Mouse (Mus musculus) MEL (cell line): ENCODE results near the gene Sp6. TPM values are rescaled to one million over a fixed set of nuclear protein-coding genes. Genes with fewer than 3 reads are reported as not detected.

Experiments
- DNase-seq: peaks from one replicate; pipeline ENCODE4 v3.0.0; 2011; ENCODE audit warnings: low read depth, low spot score
- H3K27ac ChIP-seq: 2 replicates; pipeline ENCODE4 v1.5.1; 2012; ENCODE audit warnings: low read depth, mild to moderate bottlenecking, control low read depth, low read length, moderate library complexity; ENCODE audit not compliant: control insufficient read depth
- H3K27me3 ChIP-seq, 2 experiments: fragments of 150-350 bp in 1 of 2; sonication (generic) in 1 of 2; 2 replicates each; pipeline ENCODE4 v1.6.1; 2012; ENCODE audit warnings: low read length in 2 of 2, mild to moderate bottlenecking in 2 of 2, improper control_type of control experiment in 1 of 2, moderate library complexity in 1 of 2; ENCODE audit not compliant: insufficient read depth in 2 of 2, control insufficient read depth in 1 of 2
- H3K36me3 ChIP-seq, 2 experiments: 2 replicates each; pipeline ENCODE4 v1.6.1; 2012 to 2014; ENCODE audit warnings: low read length in 2 of 2, improper control_type of control experiment in 1 of 2, inconsistent platforms in 1 of 2, mild to moderate bottlenecking in 1 of 2; ENCODE audit not compliant: insufficient read depth in 2 of 2, control insufficient read depth in 1 of 2
- H3K4me1 ChIP-seq, 2 experiments: fragments of 150-350 bp in 1 of 2; sonication (generic) in 1 of 2; 2 replicates each; pipeline ENCODE4 v1.6.1; 2012; ENCODE audit warnings: low read length in 2 of 2, improper control_type of control experiment in 1 of 2, mild to moderate bottlenecking in 1 of 2; ENCODE audit not compliant: insufficient read depth in 2 of 2, control insufficient read depth in 1 of 2
- H3K4me3 ChIP-seq, 2 experiments: fragments of 150-350 bp in 1 of 2; sonication (generic) in 1 of 2; 2 replicates each; pipeline ENCODE4 v1.5.1; 2012; ENCODE audit warnings: low read depth in 2 of 2, low read length in 2 of 2, mild to moderate bottlenecking in 2 of 2, moderate library complexity in 2 of 2, control low read depth in 1 of 2, improper control_type of control experiment in 1 of 2; ENCODE audit not compliant: control insufficient read depth in 1 of 2, insufficient read depth in 1 of 2
- H3K79me2 ChIP-seq: 2 replicates; pipeline ENCODE4 v1.6.1; 2012; ENCODE audit warnings: mild to moderate bottlenecking, low read length, moderate library complexity; ENCODE audit not compliant: control insufficient read depth, poor library complexity, insufficient read depth
- H3K9ac ChIP-seq: 2 replicates; pipeline ENCODE4 v1.6.1; 2012; ENCODE audit warnings: low read depth, mild to moderate bottlenecking, control low read depth, low read length, moderate library complexity; ENCODE audit not compliant: control insufficient read depth, poor library complexity, severe bottlenecking
- H3K9me3 ChIP-seq: fragments of 150-350 bp; sonication (generic); replicated peaks from 2 replicates; pipeline ENCODE4 v1.6.1; 2012; ENCODE audit warnings: mild to moderate bottlenecking, low read length, improper control_type of control experiment, moderate library complexity; ENCODE audit not compliant: insufficient read depth
- BHLHE40 ChIP-seq: IDR thresholded peaks from 2 replicates; pipeline ENCODE4 v1.6.1; 2012; ENCODE audit warnings: low read depth, mild to moderate bottlenecking, inconsistent platforms, low read length, improper control_type of control experiment, borderline replicate concordance
- CTCF ChIP-seq, 3 experiments: IDR thresholded peaks in 2 of 3; conservative IDR thresholded peaks in 1 of 3; 2 replicates each; pipeline ENCODE4 v1.5.1; 2011 to 2012; ENCODE audit warnings: low read length in 3 of 3, low read depth in 2 of 3, mild to moderate bottlenecking in 2 of 3, improper control_type of control experiment in 1 of 3, inconsistent platforms in 1 of 3, mixed read lengths in 1 of 3, moderate library complexity in 1 of 3; ENCODE audit not compliant: control insufficient read depth in 1 of 3, insufficient read depth in 1 of 3, poor library complexity in 1 of 3, severe bottlenecking in 1 of 3
- EP300 ChIP-seq, 2 experiments: IDR thresholded peaks; 2 replicates each; pipeline ENCODE4 v1.6.1; 2011; ENCODE audit warnings: improper control_type of control experiment in 2 of 2, low read length in 2 of 2, low read depth in 1 of 2, mild to moderate bottlenecking in 1 of 2
- GABPA ChIP-seq: IDR thresholded peaks from 2 replicates; pipeline ENCODE4 v1.6.1; 2012; ENCODE audit warnings: low read depth, mild to moderate bottlenecking, inconsistent platforms, low read length, improper control_type of control experiment, moderate library complexity
- HCFC1 ChIP-seq: IDR thresholded peaks from 2 replicates; pipeline ENCODE4 v1.6.1; 2012; ENCODE audit warnings: low read depth, mild to moderate bottlenecking, inconsistent platforms, low read length, improper control_type of control experiment, moderate library complexity
- JUND ChIP-seq: IDR thresholded peaks from 2 replicates; pipeline ENCODE4 v1.6.1; 2011; ENCODE audit warnings: low read depth, mild to moderate bottlenecking, improper control_type of control experiment, low read length
- KAT2A ChIP-seq: conservative IDR thresholded peaks from 2 replicates; pipeline ENCODE4 v1.6.1; 2012; ENCODE audit warnings: low read depth, low read length, improper control_type of control experiment, inconsistent platforms
- MAFK ChIP-seq: IDR thresholded peaks from 2 replicates; pipeline ENCODE4 v1.6.1; 2011; ENCODE audit warnings: low read depth, mild to moderate bottlenecking, low read length, improper control_type of control experiment, borderline replicate concordance
- MAZ ChIP-seq: IDR thresholded peaks from 2 replicates; pipeline ENCODE4 v1.6.1; 2012; ENCODE audit warnings: low read depth, mild to moderate bottlenecking, inconsistent platforms, low read length, improper control_type of control experiment
- MEF2A ChIP-seq: IDR thresholded peaks from 2 replicates; pipeline ENCODE4 v1.6.1; 2014; ENCODE audit warnings: low read depth, mild to moderate bottlenecking, inconsistent platforms, low read length, improper control_type of control experiment; ENCODE audit not compliant: poor library complexity, insufficient replicate concordance, severe bottlenecking; ENCODE audit errors: extremely low read depth
- MXI1 ChIP-seq: IDR thresholded peaks from 2 replicates; pipeline ENCODE4 v1.6.1; 2011; ENCODE audit warnings: mild to moderate bottlenecking, low read depth, low read length, improper control_type of control experiment
- MYC ChIP-seq: IDR thresholded peaks from 2 replicates; pipeline ENCODE4 v1.6.1; 2011; ENCODE audit warnings: low read depth, mild to moderate bottlenecking, low read length, improper control_type of control experiment, moderate library complexity
- POLR2A ChIP-seq, 2 experiments: IDR thresholded peaks; 2 replicates each; pipeline ENCODE4 v1.6.1; 2011 to 2012; ENCODE audit warnings: low read length in 2 of 2, mild to moderate bottlenecking in 2 of 2, control low read depth in 1 of 2, improper control_type of control experiment in 1 of 2, low read depth in 1 of 2, moderate library complexity in 1 of 2; ENCODE audit not compliant: control insufficient read depth in 1 of 2, insufficient read depth in 1 of 2, poor library complexity in 1 of 2
- POLR2AphosphoS2 ChIP-seq: IDR thresholded peaks from 2 replicates; pipeline ENCODE4 v1.6.1; 2011; ENCODE audit warnings: low read length, improper control_type of control experiment
- POLR2AphosphoS5 ChIP-seq: IDR thresholded peaks from 2 replicates; pipeline ENCODE4 v1.6.1; 2012; ENCODE audit warnings: low read depth, borderline replicate concordance, mild to moderate bottlenecking, inconsistent platforms, low read length, moderate library complexity, mixed read lengths
- RAD21 ChIP-seq: IDR thresholded peaks from 2 replicates; pipeline ENCODE4 v1.6.1; 2011; ENCODE audit warnings: mild to moderate bottlenecking, low read depth, low read length, improper control_type of control experiment
- RCOR1 ChIP-seq: IDR thresholded peaks from 2 replicates; pipeline ENCODE4 v1.6.1; 2012; ENCODE audit warnings: low read depth, mild to moderate bottlenecking, inconsistent platforms, low read length, improper control_type of control experiment
- SIN3A ChIP-seq: IDR thresholded peaks from 2 replicates; pipeline ENCODE4 v1.6.1; 2012; ENCODE audit warnings: low read length, improper control_type of control experiment, inconsistent platforms
- TBP ChIP-seq: IDR thresholded peaks from 2 replicates; pipeline ENCODE4 v1.8.0; 2011; ENCODE audit warnings: low read depth, low read length, improper control_type of control experiment
- TCF12 ChIP-seq: IDR thresholded peaks from 2 replicates; pipeline ENCODE4 v1.6.1; 2014; ENCODE audit warnings: low read depth, mild to moderate bottlenecking, inconsistent platforms, low read length, improper control_type of control experiment, moderate library complexity
- UBTF ChIP-seq: IDR thresholded peaks from 2 replicates; pipeline ENCODE4 v1.6.1; 2012; ENCODE audit warnings: low read depth, mild to moderate bottlenecking, inconsistent platforms, low read length, improper control_type of control experiment, moderate library complexity, borderline replicate concordance; ENCODE audit not compliant: insufficient read depth
- USF1 ChIP-seq: IDR thresholded peaks from 2 replicates; pipeline ENCODE4 v1.6.1; 2014; ENCODE audit warnings: low read depth, mild to moderate bottlenecking, inconsistent platforms, low read length, improper control_type of control experiment, moderate library complexity
- USF2 ChIP-seq, 2 experiments: IDR thresholded peaks; 2 replicates each; pipeline ENCODE4 v1.6.1; 2011 to 2012; ENCODE audit warnings: improper control_type of control experiment in 2 of 2, low read length in 2 of 2, borderline replicate concordance in 1 of 2, inconsistent platforms in 1 of 2, low read depth in 1 of 2, mild to moderate bottlenecking in 1 of 2; ENCODE audit not compliant: insufficient read depth in 1 of 2
- ZKSCAN1 ChIP-seq: IDR thresholded peaks from 2 replicates; pipeline ENCODE4 v1.6.1; 2012; ENCODE audit warnings: low read depth, mild to moderate bottlenecking, inconsistent platforms, low read length, improper control_type of control experiment, moderate library complexity
- ZMIZ1 ChIP-seq: IDR thresholded peaks from 2 replicates; pipeline ENCODE4 v1.6.1; 2012; ENCODE audit warnings: low read depth, mild to moderate bottlenecking, inconsistent platforms, low read length, improper control_type of control experiment, moderate library complexity
- polyA plus RNA-seq, 2 experiments: library from polyadenylated mRNA; stranded (reverse) in 1 of 2; unstranded in 1 of 2; fragments of >175 nt in 1 of 2; fragments of >200 nt in 1 of 2; gene quantifications; 2 replicates each; pipeline versions ENCODE4 v1.2.1 to v1.2.4; 2012; ENCODE audit warnings: low replicate concordance in 2 of 2, low read depth in 1 of 2; ENCODE audit not compliant: insufficient read length in 2 of 2, insufficient read depth in 1 of 2, missing spikeins in 1 of 2
- total RNA-seq: library from RNA; depleted of rRNA; stranded (reverse); fragments of 300-350 nt; gene quantifications from 2 replicates; pipeline ENCODE4 v1.2.3, GENCODE M21; 2012

Gene Sp6
- total and polyA plus RNA-seq, 3 experiments, result 0.04 TPM; not detected in 2

GRCm38 (mm10) chr11:97036141-97036540 lies 22.9 kb downstream of the Sp6 start:
- H3K4me1 ChIP-seq, result peaks cover 0 to 3% of the 10 kb centered on the region in 2 experiments; a peak in 1 of 4 replicates
- H3K27me3 ChIP-seq, result no peaks in the 10 kb centered on the region
- TF ChIP-seq ZMIZ1 (no peak), CTCF (IDR thresholded peaks at IDR 0.05 in 2 of 3, conservative IDR thresholded peaks at IDR 0.05 in 1 of 3; ENCODE audit: control insufficient read depth in 1 of 3, insufficient read depth in 1 of 3, low read depth in 2 of 3, low read length in 3 of 3, poor library complexity in 1 of 3, severe bottlenecking in 1 of 3) (no peak), MYC (no peak), KAT2A (no peak), MEF2A (no peak), JUND (no peak), POLR2AphosphoS5 (no peak), ZKSCAN1 (no peak), HCFC1 (no peak), TBP (no peak), EP300 (IDR thresholded peaks at IDR 0.05; ENCODE audit: low read depth in 1 of 2, low read length in 2 of 2) (no peak), SIN3A (no peak)
- no peak overlapping the region for H3K4me3 ChIP-seq
- no peak overlapping the region for H3K9ac ChIP-seq
- peaks cover 0 to 3% of the 10 kb centered on the region in 2 experiments; a peak in 1 of 4 replicates for H3K36me3 ChIP-seq
- H3K79me2 ChIP-seq, result no peaks in the 10 kb centered on the region
- no peak overlapping the region for H3K27ac ChIP-seq
- H3K9me3 ChIP-seq, result no peaks in the 10 kb centered on the region
- no peak for DNase-seq

- Histone ChIP-seq H3K9ac (no peak overlapping the region), H3K36me3 (peaks cover 0 to 10% of the 10 kb centered on the region in 2 experiments; a peak in 2 of 4 replicates), H3K27ac (no peak overlapping the region), H3K79me2 (peaks cover 19% of the 10 kb centered on the region), H3K27me3 (no peaks in the 10 kb centered on the region), H3K4me1 (peaks cover 0 to 9% of the 10 kb centered on the region in 2 experiments; a peak in 2 of 4 replicates), H3K9me3 (no peaks in the 10 kb centered on the region), H3K4me3 (no peak overlapping the region)
- TF ChIP-seq MXI1, result no peak
- TF ChIP-seq KAT2A, result no peak
- TF ChIP-seq EP300 (IDR thresholded peaks at IDR 0.05; ENCODE audit: low read depth in 1 of 2, low read length in 2 of 2), result no peak
- no peak for TF ChIP-seq POLR2AphosphoS2
- no peak for TF ChIP-seq GABPA
- TF ChIP-seq HCFC1, result no peak
- TF ChIP-seq MAFK, result no peak
- TF ChIP-seq MEF2A, result no peak
- no peak for TF ChIP-seq POLR2A (IDR thresholded peaks at IDR 0.05; ENCODE audit: control insufficient read depth in 1 of 2, insufficient read depth in 1 of 2, low read depth in 1 of 2, low read length in 2 of 2, poor library complexity in 1 of 2)
- TF ChIP-seq TCF12, result no peak
- TF ChIP-seq BHLHE40, result no peak
- TF ChIP-seq MAZ, result no peak
- TF ChIP-seq USF1, result no peak
- no peak for TF ChIP-seq UBTF
- no peak for TF ChIP-seq JUND
- TF ChIP-seq USF2 (IDR thresholded peaks at IDR 0.05; ENCODE audit: borderline replicate concordance in 1 of 2, insufficient read depth in 1 of 2, low read depth in 1 of 2, low read length in 2 of 2), result no peak
- no peak for TF ChIP-seq RCOR1
- no peak for TF ChIP-seq RAD21
- no peak for DNase-seq
Measured at GRCm38 (mm10) chr11:97038881-97039280, 25.7 kb downstream of the Sp6 start.
